Comparison of ENCODE assay signal across 26 mouse cellular contexts in genomic region chr13:52009766-52010165, GRCm38 (mm10).
"Had no signal": no experiment of that assay in that cellular context is flagged by ENCODE, and none has a peak within 500 bp of the region (broad histone marks: within the 10 kb centered on the region; RNA-seq: fewer than 3 reads in every experiment).

No protein-coding gene starts in this region.

- H3K4me3 ChIP-seq: gastrocnemius, adult 2 months; heart, embryonic 10.5 days; heart, embryonic 12.5 days; hindbrain, embryonic 10.5 days; hindbrain, embryonic 12.5 days; intestine, embryonic 15.5 days; kidney, embryonic 15.5 days; layer of hippocampus, adult 2 months; left cerebral cortex, adult 2 months; limb, embryonic 10.5 days; limb, embryonic 12.5 days had no signal

- H3K9ac ChIP-seq: heart, embryonic 12.5 days; hindbrain, embryonic 12.5 days; hindbrain, embryonic 14.5 days; intestine, embryonic 15.5 days; kidney, embryonic 15.5 days; limb, embryonic 12.5 days; liver, embryonic 14.5 days had no signal

- H3K4me2 ChIP-seq: heart, embryonic 12.5 days; hindbrain, embryonic 12.5 days; hindbrain, embryonic 14.5 days; intestine, embryonic 15.5 days; kidney, embryonic 15.5 days; limb, embryonic 12.5 days had no signal

- H3K36me3 ChIP-seq: heart, embryonic 10.5 days; heart, embryonic 12.5 days; hindbrain, embryonic 10.5 days; hindbrain, embryonic 12.5 days; intestine, embryonic 15.5 days; kidney, embryonic 15.5 days; limb, embryonic 10.5 days; limb, embryonic 12.5 days had no signal

- H3K9me3 ChIP-seq: heart, embryonic 10.5 days; heart, embryonic 12.5 days; hindbrain, embryonic 10.5 days; hindbrain, embryonic 12.5 days; intestine, embryonic 15.5 days; kidney, embryonic 15.5 days; limb, embryonic 10.5 days; limb, embryonic 12.5 days had no signal

- ATAC-seq: hindbrain, embryonic 16.5 days; intestine, embryonic 15.5 days; intestine, postnatal 0 days had no signal

- H3K27me3 ChIP-seq: heart, embryonic 12.5 days; intestine, embryonic 15.5 days; kidney, embryonic 15.5 days; limb, embryonic 12.5 days had no signal

- DNase-seq: gastrocnemius, adult 2 months; gastrocnemius, postnatal 10 days; gastrocnemius, postnatal 25 days; heart, adult 18-20 months; heart, postnatal 10 days; heart, postnatal 4 days; kidney, adult 18-20 months; kidney, adult 9 months; kidney, postnatal 10 days; kidney, postnatal 25 days; kidney, postnatal 4 days; liver had no signal

- H3K27ac ChIP-seq: gastrocnemius, adult 2 months; heart, embryonic 10.5 days; hindbrain, embryonic 10.5 days; hindbrain, embryonic 12.5 days; hindbrain, embryonic 14.5 days; intestine, embryonic 15.5 days; kidney, embryonic 15.5 days; layer of hippocampus, adult 2 months; left cerebral cortex, adult 2 months; limb, embryonic 10.5 days; limb, embryonic 12.5 days; liver, embryonic 14.5 days had no signal
